Mouse (Mus musculus) layer of hippocampus, adult 9-11 months (tissue): ENCODE results near the gene Gm42517.

Experiments
- DNase-seq: peaks from one replicate; pipeline ENCODE4 v3.0.0; 2022

The Gm42517 gene

GRCm38 (mm10) chr5:108347843-108348242, 19.9 kb downstream of the Gm42517 start:
- no peak for DNase-seq

- no peak for DNase-seq
Observed at GRCm38 (mm10) chr5:108345313-108346071, 22.2 kb downstream of the Gm42517 start.

GRCm38 (mm10) chr5:108343680-108344170, 24.0 kb downstream of the Gm42517 start:
- DNase-seq = no peak

GRCm38 (mm10) chr5:108338049-108338448, 29.7 kb downstream of the Gm42517 start:
- DNase-seq = no peak

- DNase-seq = no peak
Observed at GRCm38 (mm10) chr5:108337385-108337784, 30.3 kb downstream of the Gm42517 start.

GRCm38 (mm10) chr5:108331051-108331450, 36.7 kb downstream of the Gm42517 start:
- no peak for DNase-seq
